Mouse (Mus musculus) forebrain, embryonic 12.5 days (tissue): ENCODE data around the gene Teddm2. TPM values are rescaled to one million over a fixed set of nuclear protein-coding genes. Genes with fewer than 3 reads are reported as not detected.
"Not testable (repeated sequence)": the region's sequence is repeated elsewhere in the genome, so short reads cannot be mapped to it uniquely, and the experiment has no call there.

Source experiments
- ATAC-seq: fragments of 200-750 bp; cut with Nextera tagmentation; 2 replicates; pipeline ENCODE4 v1.8.0; 2017; ENCODE audit warnings: moderate TSS enrichment; ENCODE audit not compliant: low FRiP score
- H3K27ac ChIP-seq: fragments of 300-500 bp; sonication (generic); 2 replicates; pipeline ENCODE4 v1.5.1; 2016; ENCODE audit warnings: mild to moderate bottlenecking
- H3K27me3 ChIP-seq: fragments of 300-500 bp; sonication (generic); 2 replicates; pipeline ENCODE4 v1.6.1; 2016; ENCODE audit warnings: mild to moderate bottlenecking
- H3K36me3 ChIP-seq: fragments of 300-500 bp; sonication (generic); replicated peaks from 2 replicates; pipeline ENCODE4 v1.6.1; 2016; ENCODE audit warnings: mild to moderate bottlenecking
- H3K4me1 ChIP-seq: fragments of 300-500 bp; sonication (generic); 2 replicates; pipeline ENCODE4 v1.6.1; 2016
- H3K4me2 ChIP-seq: fragments of 300-500 bp; sonication (generic); 2 replicates; pipeline ENCODE4 v1.6.1; 2016; ENCODE audit warnings: mild to moderate bottlenecking, moderate library complexity
- H3K4me3 ChIP-seq: fragments of 300-500 bp; sonication (generic); replicated peaks from 2 replicates; pipeline ENCODE4 v1.5.1; 2016; ENCODE audit warnings: mild to moderate bottlenecking
- H3K9ac ChIP-seq: fragments of 300-500 bp; sonication (generic); 2 replicates; pipeline ENCODE4 v1.6.1; 2016; ENCODE audit warnings: mild to moderate bottlenecking
- H3K9me3 ChIP-seq: fragments of 300-500 bp; sonication (generic); 2 replicates; pipeline ENCODE4 v1.6.1; 2016
- WGBS: fragments of 180-500 bp; shearing (Covaris S2); methylation state at CpG from one replicate; pipeline ENCODE4 v1.1.7; 2016; 5-methylcytosine and 5-hydroxymethylcytosine counted together
- polyA plus RNA-seq: library from polyadenylated mRNA; unstranded; fragments of >200 nt; fragmentation: Nextera tagmentation; extraction: Ambion mirVana; gene quantifications from 2 replicates; pipeline ENCODE4 v1.2.1, GENCODE M21; 2016

Gene Teddm2
- polyA plus RNA-seq, 1 experiment from 2014 or later = 0.79 TPM

GRCm38 (mm10) chr1:153852696-153853095 is 47.3 kb downstream of the Teddm2 start:
- not testable (repeated sequence) for H3K27me3 ChIP-seq, H3K36me3 ChIP-seq, H3K4me1 ChIP-seq, H3K27ac ChIP-seq, H3K4me2 ChIP-seq, ATAC-seq, H3K9me3 ChIP-seq, H3K4me3 ChIP-seq, H3K9ac ChIP-seq
- WGBS = 84% methylated on average over 7 of the region's 7 CpGs

DNA sequence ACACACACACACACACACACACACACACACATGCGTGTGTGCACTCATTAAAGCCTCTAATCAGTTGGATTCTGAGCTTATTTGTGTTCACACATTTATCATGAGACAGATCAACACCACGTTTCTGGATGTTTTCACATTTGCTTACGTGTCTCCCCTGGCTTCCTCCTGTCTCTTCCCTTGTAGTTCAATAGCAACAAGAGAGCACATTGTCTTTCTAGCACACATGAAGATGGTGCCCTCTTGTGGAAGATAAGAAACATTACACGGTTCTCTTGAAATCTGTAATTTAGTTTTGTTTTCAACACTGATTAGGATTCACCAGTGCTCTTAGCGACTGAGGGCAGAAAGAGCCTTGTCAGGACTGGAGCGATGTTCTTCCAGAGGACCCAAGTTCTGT is 53.2 kb downstream of the Teddm2 start:
- H3K9ac ChIP-seq = no peak overlapping the region
- H3K36me3 ChIP-seq = no peaks in the 10 kb centered on the region
- no peak overlapping the region for H3K4me2 ChIP-seq
- no peak for ATAC-seq
- H3K4me3 ChIP-seq = no peak overlapping the region
- no peaks in the 10 kb centered on the region for H3K27me3 ChIP-seq
- WGBS = 33% methylated on average over 6 of the region's 6 CpGs
- H3K4me1 ChIP-seq = no peaks in the 10 kb centered on the region
- H3K27ac ChIP-seq = no peak overlapping the region
- no peaks in the 10 kb centered on the region for H3K9me3 ChIP-seq

GRCm38 (mm10) chr1:153846420-153846819 is 53.6 kb downstream of the Teddm2 start:
- Histone ChIP-seq H3K4me1 (no peaks in the 10 kb centered on the region), H3K9ac (no peak overlapping the region), H3K27me3 (no peaks in the 10 kb centered on the region), H3K36me3 (no peaks in the 10 kb centered on the region), H3K27ac (no peak overlapping the region), H3K4me2 (no peak overlapping the region), H3K9me3 (no peaks in the 10 kb centered on the region), H3K4me3 (no peak overlapping the region)
- no peak for ATAC-seq
- 92% methylated on average over 7 of the region's 7 CpGs for WGBS

DNA sequence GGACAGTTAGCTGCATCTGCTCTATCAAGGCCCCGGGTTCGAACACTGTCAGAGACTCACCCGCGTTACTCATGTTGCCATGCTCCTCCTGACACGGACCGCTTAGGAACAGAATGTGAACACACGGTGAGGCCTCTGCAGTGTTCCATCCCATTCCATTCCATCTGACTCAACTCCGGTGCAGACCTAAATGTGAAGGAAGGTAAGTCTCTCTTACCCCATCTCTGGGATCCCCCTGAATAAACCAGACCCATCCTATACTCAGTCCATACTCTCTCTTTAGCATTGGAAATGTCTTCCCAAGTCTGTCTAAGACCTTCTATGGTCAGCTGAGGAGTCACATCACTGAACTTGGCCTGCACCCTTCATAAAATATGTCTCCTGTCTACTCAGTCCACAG is 56.0 kb downstream of the Teddm2 start, which contains the start of gene Rgsl1:
Gene Rgsl1, minus strand, starts transcription at position 101 of the 400 bp plus-strand sequence.
- H3K27me3 ChIP-seq = no peaks in the 10 kb centered on the region
- no peaks in the 10 kb centered on the region for H3K36me3 ChIP-seq
- H3K27ac ChIP-seq = no peak within 1 kb of the TSS
- 93% methylated on average over 8 of the region's 8 CpGs for WGBS
- no peaks in the 10 kb centered on the region for H3K9me3 ChIP-seq
- H3K4me1 ChIP-seq = no peaks in the 10 kb centered on the region
- no peak within 1 kb of the TSS for H3K4me3 ChIP-seq
- ATAC-seq = no peak
- no peak within 1 kb of the TSS for H3K4me2 ChIP-seq
- no peak within 1 kb of the TSS for H3K9ac ChIP-seq

DNA sequence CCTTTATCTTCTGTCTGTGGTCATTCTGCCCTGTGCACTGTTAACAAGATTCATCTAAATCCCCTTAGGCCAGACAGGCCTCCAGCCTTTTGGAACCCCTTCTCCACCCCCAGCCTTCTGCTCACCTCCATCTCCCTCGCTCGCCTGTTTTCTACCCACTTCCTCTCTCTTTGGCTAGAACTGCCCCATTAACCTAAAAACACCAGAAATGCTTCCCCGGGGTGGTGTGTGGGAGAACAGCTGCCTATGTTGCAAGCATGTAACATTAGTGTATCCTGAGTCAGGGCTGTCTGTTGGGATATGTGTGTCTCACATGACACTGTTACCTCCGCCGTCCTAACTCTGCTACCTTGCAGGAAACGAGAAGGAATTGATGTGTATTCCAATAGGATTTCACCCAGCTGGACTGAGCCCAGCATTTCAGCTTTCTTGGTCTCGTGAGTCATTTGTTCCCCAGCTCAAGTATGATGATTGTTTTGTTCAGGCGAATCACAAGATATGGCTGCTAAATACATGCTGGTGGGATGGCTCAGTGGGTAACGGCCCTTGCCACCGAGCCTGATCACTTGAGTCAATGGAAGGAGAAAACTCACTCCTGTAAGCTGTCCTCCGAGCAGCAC is 57.8 kb downstream of the Teddm2 start:
- Histone ChIP-seq H3K4me2 (no peak overlapping the region), H3K27me3 (no peaks in the 10 kb centered on the region), H3K9me3 (no peaks in the 10 kb centered on the region), H3K36me3 (no peaks in the 10 kb centered on the region), H3K27ac (no peak overlapping the region), H3K9ac (no peak overlapping the region), H3K4me1 (no peaks in the 10 kb centered on the region), H3K4me3 (no peak overlapping the region)
- ATAC-seq = no peak
- WGBS = 88% methylated on average over 11 of the region's 11 CpGs

DNA sequence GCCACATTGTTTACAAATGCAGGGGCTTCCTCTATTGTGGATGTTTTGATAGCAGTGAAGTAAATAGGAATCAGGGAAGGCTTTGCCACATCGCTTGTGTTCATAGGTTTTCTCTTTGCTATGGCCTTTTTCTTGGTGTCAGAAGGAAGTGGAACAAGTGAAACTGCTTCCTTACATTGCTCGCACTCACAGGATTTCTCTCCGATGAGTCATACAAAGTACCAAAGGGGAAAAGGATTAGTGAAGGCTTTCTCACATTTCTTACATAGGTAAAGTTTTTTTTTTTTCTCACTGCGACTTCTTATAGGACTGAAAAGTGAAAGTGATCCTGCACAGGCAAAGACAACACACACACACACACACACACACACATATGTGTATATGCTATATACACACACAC is 64.0 kb downstream of the Teddm2 start:
- Histone ChIP-seq H3K27ac (no peak overlapping the region), H3K27me3 (no peaks in the 10 kb centered on the region), H3K36me3 (no peaks in the 10 kb centered on the region), H3K4me1 (no peaks in the 10 kb centered on the region), H3K9me3 (no peaks in the 10 kb centered on the region), H3K4me3 (no peak overlapping the region), H3K9ac (no peak overlapping the region), H3K4me2 (no peak overlapping the region)
- no peak for ATAC-seq
- WGBS = 84% methylated on average over 4 of the region's 4 CpGs

DNA sequence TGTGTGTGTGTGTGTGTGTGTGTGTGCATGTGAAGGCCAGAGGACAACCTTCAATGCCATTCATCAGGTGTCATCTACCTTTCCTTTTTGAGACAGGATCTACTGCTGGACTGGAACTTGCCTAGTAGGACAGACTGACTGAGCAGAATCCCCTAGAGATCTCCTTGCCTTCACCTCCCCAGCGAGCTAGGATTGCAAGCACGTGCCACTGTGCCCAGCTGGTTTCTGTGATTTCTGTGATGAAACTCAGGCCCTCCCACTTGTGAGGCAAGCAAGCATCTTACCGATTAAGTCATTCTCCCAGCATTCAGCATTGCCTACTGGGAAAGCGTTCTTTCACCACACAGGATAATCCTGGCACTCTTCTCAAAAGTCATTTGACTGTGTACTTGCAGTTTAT is 69.3 kb downstream of the Teddm2 start:
- H3K4me1 ChIP-seq = no peaks in the 10 kb centered on the region
- H3K4me3 ChIP-seq = no peak overlapping the region
- 87% methylated on average over 4 of the region's 4 CpGs for WGBS
- H3K4me2 ChIP-seq = no peak overlapping the region
- H3K36me3 ChIP-seq = no peaks in the 10 kb centered on the region
- H3K9ac ChIP-seq = no peak overlapping the region
- no peak for ATAC-seq
- H3K27ac ChIP-seq = no peak overlapping the region
- no peaks in the 10 kb centered on the region for H3K9me3 ChIP-seq
- H3K27me3 ChIP-seq = no peaks in the 10 kb centered on the region

GRCm38 (mm10) chr1:153820216-153820615 is 79.8 kb downstream of the Teddm2 start:
- WGBS = 81% methylated on average over 3 of the region's 3 CpGs
- H3K36me3 ChIP-seq = no peaks in the 10 kb centered on the region
- H3K4me3 ChIP-seq = no peak overlapping the region
- no peaks in the 10 kb centered on the region for H3K4me1 ChIP-seq
- 0 out of 2 replicates have a peak, but pooled peaks cover 2% of the 10 kb centered on the region for H3K27me3 ChIP-seq
- H3K9ac ChIP-seq = no peak overlapping the region
- no peak overlapping the region for H3K4me2 ChIP-seq
- no peak for ATAC-seq
- H3K9me3 ChIP-seq = no peaks in the 10 kb centered on the region
- no peak overlapping the region for H3K27ac ChIP-seq

GRCm38 (mm10) chr1:153814278-153814677 is 85.8 kb downstream of the Teddm2 start:
- no peak overlapping the region for H3K4me2 ChIP-seq
- WGBS = 64% methylated on average over 2 of the region's 2 CpGs
- ATAC-seq = no peak

DNA sequence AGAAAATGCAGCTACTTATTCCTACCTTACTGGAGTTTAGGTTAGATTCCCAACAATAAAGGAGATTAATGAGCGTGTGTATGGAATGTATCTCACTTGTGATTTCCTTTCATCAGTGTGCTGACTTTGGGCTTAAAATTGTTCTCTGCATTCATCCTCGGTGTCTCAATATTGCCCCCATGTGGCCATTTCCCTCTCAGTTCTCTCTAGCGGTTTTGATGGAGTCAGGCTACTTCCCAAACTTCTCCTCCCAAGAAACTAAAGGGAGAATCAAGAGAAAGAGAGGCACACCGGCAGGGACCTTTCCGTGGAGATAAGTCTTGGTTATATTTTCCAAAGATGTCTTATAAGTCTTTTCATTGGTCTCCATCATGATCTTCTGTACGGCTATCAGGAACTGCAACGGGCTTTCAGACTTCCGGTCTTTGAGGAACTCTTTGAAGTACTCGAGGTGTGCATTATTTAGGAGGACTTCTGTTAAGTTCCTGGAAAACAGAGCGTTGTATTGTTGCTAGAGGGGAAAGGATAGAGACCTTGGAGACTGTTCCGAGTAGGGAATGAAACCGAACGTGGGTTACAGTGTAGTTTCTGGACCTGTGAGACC is 92.5 kb downstream of the Teddm2 start:
- Histone ChIP-seq H3K9ac (no peak overlapping the region), H3K4me1 (peaks cover 6% of the 10 kb centered on the region; the same call in 1 of the 2 replicates), H3K4me2 (no peak overlapping the region), H3K27ac (no peak overlapping the region), H3K27me3 (no peaks in the 10 kb centered on the region), H3K4me3 (no peak overlapping the region), H3K36me3 (no peaks in the 10 kb centered on the region), H3K9me3 (no peaks in the 10 kb centered on the region)
- 58% methylated on average over 13 of the region's 13 CpGs for WGBS
- ATAC-seq = no peak

More at GRCm38 (mm10) chr1:153814278-153814677, 85.8 kb downstream of the Teddm2 start:
- no peak overlapping the region for H3K4me3 ChIP-seq
- 0 out of 2 replicates have a peak, but pooled peaks cover 2% of the 10 kb centered on the region for H3K27me3 ChIP-seq
- no peak overlapping the region for H3K27ac ChIP-seq
- H3K9ac ChIP-seq = no peak overlapping the region
- no peaks in the 10 kb centered on the region for H3K36me3 ChIP-seq
- H3K4me1 ChIP-seq = no peaks in the 10 kb centered on the region
- no peaks in the 10 kb centered on the region for H3K9me3 ChIP-seq

DNA sequence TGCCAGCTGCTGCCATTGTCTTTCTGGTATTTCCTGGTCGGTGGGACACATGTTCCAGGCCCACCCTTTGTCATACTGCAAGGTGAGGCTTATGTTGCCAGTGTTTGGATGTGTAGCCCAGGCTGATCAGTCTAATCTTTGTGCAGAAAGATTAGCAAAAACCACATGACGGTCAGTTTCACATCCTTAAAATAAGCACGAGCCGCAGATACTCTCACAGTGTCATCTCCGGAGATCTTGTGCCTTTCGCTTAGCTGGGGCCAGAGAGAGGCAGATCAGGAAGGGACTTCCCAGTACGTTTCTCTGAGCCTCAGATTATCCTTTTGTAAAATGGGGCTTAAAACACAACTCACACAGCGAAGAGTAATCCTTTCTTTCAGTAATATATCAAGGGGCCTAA is 96.5 kb downstream of the Teddm2 start:
- Histone ChIP-seq H3K9me3 (no peaks in the 10 kb centered on the region), H3K4me3 (no peak overlapping the region), H3K27ac (no peak overlapping the region), H3K4me1 (peaks cover 6% of the 10 kb centered on the region; the same call in 1 of the 2 replicates), H3K27me3 (no peaks in the 10 kb centered on the region), H3K4me2 (no peak overlapping the region), H3K9ac (no peak overlapping the region), H3K36me3 (no peaks in the 10 kb centered on the region)
- WGBS = 50% methylated on average over 8 of the region's 8 CpGs
- no peak for ATAC-seq

- no peak for ATAC-seq
- no peak overlapping the region for H3K4me3 ChIP-seq
- no peak overlapping the region for H3K9ac ChIP-seq
- H3K9me3 ChIP-seq = no peaks in the 10 kb centered on the region
- WGBS = 77% methylated on average over 7 of the region's 7 CpGs
- no peak overlapping the region for H3K27ac ChIP-seq
- H3K27me3 ChIP-seq = no peaks in the 10 kb centered on the region
- no peaks in the 10 kb centered on the region for H3K36me3 ChIP-seq
- peaks cover 6% of the 10 kb centered on the region; the same call in 1 of the 2 replicates for H3K4me1 ChIP-seq
- H3K4me2 ChIP-seq = no peak overlapping the region
Observed at GRCm38 (mm10) chr1:153802691-153803090, 97.3 kb downstream of the Teddm2 start.
